Mouse (Mus musculus): ENCODE results near the gene Nupl2. TPM values are rescaled to one million over a fixed set of nuclear protein-coding genes. Genes with fewer than 3 reads are reported as not detected.

The Nupl2 gene
- polyA plus RNA-seq (2014; fragmentation: Illumina TruSeq; extraction: RNeasy Lipid Tissue Mini Kit (QIAGEN cat#74804); ENCODE audit: low read depth, low replicate concordance): 2.8 TPM

GRCm38 (mm10) chr5:24164789-24165445, at the start of gene Nupl2:
TSS of gene Nupl2 (plus strand) at chr5:24164963.

Other genes with a start within 250 kb of the Nupl2 start
- 8.0 TPM for gene Fam126a, start 134.3 kb upstream of the Nupl2 start, polyA plus RNA-seq (2014; fragmentation: Illumina TruSeq; extraction: RNeasy Lipid Tissue Mini Kit (QIAGEN cat#74804); ENCODE audit: low read depth, low replicate concordance)
- gene Klhl7, start 64.4 kb upstream of the Nupl2 start, polyA plus RNA-seq (2014; fragmentation: Illumina TruSeq; extraction: RNeasy Lipid Tissue Mini Kit (QIAGEN cat#74804); ENCODE audit: low read depth, low replicate concordance): 24.4 TPM
- not detected for gene Kcnh2, start 186.6 kb downstream of the Nupl2 start, polyA plus RNA-seq (2014; fragmentation: Illumina TruSeq; extraction: RNeasy Lipid Tissue Mini Kit (QIAGEN cat#74804); ENCODE audit: low read depth, low replicate concordance)
- 0.19 TPM for gene Nos3, start 199.8 kb downstream of the Nupl2 start, polyA plus RNA-seq (2014; fragmentation: Illumina TruSeq; extraction: RNeasy Lipid Tissue Mini Kit (QIAGEN cat#74804); ENCODE audit: low read depth, low replicate concordance)
- not detected for gene Atg9b, start 227.2 kb downstream of the Nupl2 start, polyA plus RNA-seq (2014; fragmentation: Illumina TruSeq; extraction: RNeasy Lipid Tissue Mini Kit (QIAGEN cat#74804); ENCODE audit: low read depth, low replicate concordance)
- gene Abcb8, start 228.7 kb downstream of the Nupl2 start, polyA plus RNA-seq (2014; fragmentation: Illumina TruSeq; extraction: RNeasy Lipid Tissue Mini Kit (QIAGEN cat#74804); ENCODE audit: low read depth, low replicate concordance): 3.7 TPM
- gene Asic3, start 248.4 kb downstream of the Nupl2 start, polyA plus RNA-seq (2014; fragmentation: Illumina TruSeq; extraction: RNeasy Lipid Tissue Mini Kit (QIAGEN cat#74804); ENCODE audit: low read depth, low replicate concordance): not detected

Data from liver, adult 10 weeks (tissue).